Mouse (Mus musculus) heart, postnatal 25 days (tissue): ENCODE measurements around the gene Olfr571. TPM values are rescaled to one million over a fixed set of nuclear protein-coding genes. Genes with fewer than 3 reads are reported as not detected.

ENCODE experiments used
- total RNA-seq, 2 experiments: library from RNA; stranded (reverse); gene quantifications; 2 replicates each; pipeline ENCODE4 v1.2.3; 2021

Olfr571 gene
- total RNA-seq, 2 experiments from 2014 or later, result not detected

Other genes with a start within 250 kb of the Olfr571 start
- gene Trim68, start 230.2 kb downstream of the Olfr571 start, total RNA-seq, result 1 to 10 TPM; 6.5 to 8.2 TPM
- not detected for gene Olfr557, start 221.6 kb downstream of the Olfr571 start, total RNA-seq
- gene Olfr558, start 215.3 kb downstream of the Olfr571 start, total RNA-seq, result 1 to 10 TPM; 2.4 to 4.4 TPM
- gene Olfr33, start 198.5 kb downstream of the Olfr571 start, total RNA-seq, result not detected
- gene Olfr559, start 190.0 kb downstream of the Olfr571 start, total RNA-seq, result not detected
- gene Olfr560, start 158.2 kb downstream of the Olfr571 start, total RNA-seq, result not detected
- 1 to 10 TPM in 1 of 2 experiments, under 1 TPM in 1; 0.81 to 1.2 TPM for gene Olfr78, start 158.1 kb downstream of the Olfr571 start, total RNA-seq
- gene Olfr561, start 146.3 kb downstream of the Olfr571 start, total RNA-seq, result not detected
- gene Olfr564, start 114.1 kb downstream of the Olfr571 start, total RNA-seq, result not detected
- not detected for gene Olfr566, start 58.8 kb downstream of the Olfr571 start, total RNA-seq
- not detected for gene Olfr568, start 40.4 kb downstream of the Olfr571 start, total RNA-seq
- gene Olfr569, start 26.7 kb downstream of the Olfr571 start, total RNA-seq, result not detected
- gene Olfr570, start 23.0 kb downstream of the Olfr571 start, total RNA-seq, result not detected
- gene Olfr572, start 6.9 kb upstream of the Olfr571 start, total RNA-seq, result not detected
- gene Olfr573-ps1, start 25.0 kb upstream of the Olfr571 start, total RNA-seq, result not detected
- not detected for gene Olfr574, start 30.9 kb upstream of the Olfr571 start, total RNA-seq
- gene Olfr575, start 41.2 kb upstream of the Olfr571 start, total RNA-seq, result not detected
- not detected for gene Olfr576, start 45.1 kb upstream of the Olfr571 start, total RNA-seq
- not detected for gene Olfr577, start 58.4 kb upstream of the Olfr571 start, total RNA-seq
- not detected for gene Olfr578, start 71.8 kb upstream of the Olfr571 start, total RNA-seq
- not detected for gene Olfr582, start 120.5 kb upstream of the Olfr571 start, total RNA-seq
- not detected for gene Olfr583, start 133.8 kb upstream of the Olfr571 start, total RNA-seq
- not detected for gene Olfr584, start 164.3 kb upstream of the Olfr571 start, total RNA-seq
- not detected for gene Olfr585, start 180.2 kb upstream of the Olfr571 start, total RNA-seq
- gene Olfr586, start 208.1 kb upstream of the Olfr571 start, total RNA-seq, result not detected
- not detected for gene Olfr588-ps1, start 223.3 kb upstream of the Olfr571 start, total RNA-seq
- gene Olfr589, start 238.8 kb upstream of the Olfr571 start, total RNA-seq, result not detected